Mouse (Mus musculus) heart, adult 8-10 months (tissue): ENCODE measurements around the gene Mzt1. TPM values are rescaled to one million over a fixed set of nuclear protein-coding genes. Genes with fewer than 3 reads are reported as not detected.
"Not testable (repeated sequence)": the region's sequence is repeated elsewhere in the genome, so short reads cannot be mapped to it uniquely, and the experiment has no call there.

Experiments used
- DNase-seq: peaks from one replicate; pipeline ENCODE4 v3.0.0; 2022; ENCODE audit warnings: low spot score
- total RNA-seq, 4 experiments: library from RNA; stranded (reverse); gene quantifications; 2 replicates each; pipeline ENCODE4 v1.2.4; 2022

Mzt1 gene
- total RNA-seq, result 10 to 100 TPM; 39.2 to 45.9 (median 42.5) TPM

DNA sequence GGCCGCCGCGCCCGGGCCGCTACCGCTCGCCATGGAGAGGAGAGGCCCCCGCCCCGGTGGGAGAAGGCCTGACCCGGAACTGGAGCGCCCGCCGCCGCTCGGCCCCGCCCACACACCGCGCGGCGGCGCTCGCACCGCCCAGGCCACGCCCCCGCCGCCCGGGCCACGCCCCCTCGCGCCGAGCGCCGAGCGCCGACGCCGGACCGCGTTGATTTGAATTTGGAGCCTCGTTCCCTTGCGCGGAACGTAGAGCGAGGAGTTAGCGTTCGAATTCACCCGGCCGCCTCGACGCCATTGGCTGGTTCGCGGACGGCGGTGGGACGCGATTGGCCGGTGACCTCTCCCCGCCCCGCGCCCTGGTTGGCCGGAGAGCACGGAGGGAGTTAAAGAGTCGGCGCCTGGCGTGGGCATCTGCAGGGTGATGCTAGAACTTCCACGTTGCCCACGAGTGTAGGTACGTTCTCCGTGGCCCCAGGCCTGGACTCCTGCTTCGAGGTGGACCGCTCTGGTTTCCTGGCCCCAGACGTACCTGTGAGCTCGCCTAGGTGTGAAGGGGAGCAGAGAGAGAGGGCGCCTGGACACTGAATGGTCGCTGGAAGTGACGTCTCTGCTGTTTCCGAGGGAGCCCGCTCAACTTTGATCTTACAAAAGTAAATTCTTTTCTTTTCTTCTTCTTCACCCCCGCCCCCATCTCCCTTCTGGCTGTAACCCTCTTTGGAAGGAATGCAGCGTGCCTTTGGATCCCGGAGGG lies at the start of gene Mzt1, which contains the start of gene Bora:
Gene Mzt1 (minus strand): TSS at position 104 of the 751 bp plus-strand sequence.
Gene Bora (plus strand): TSS at position 192 of the 751 bp plus-strand sequence.
- DNase-seq, result peak; percentile 87

DNA sequence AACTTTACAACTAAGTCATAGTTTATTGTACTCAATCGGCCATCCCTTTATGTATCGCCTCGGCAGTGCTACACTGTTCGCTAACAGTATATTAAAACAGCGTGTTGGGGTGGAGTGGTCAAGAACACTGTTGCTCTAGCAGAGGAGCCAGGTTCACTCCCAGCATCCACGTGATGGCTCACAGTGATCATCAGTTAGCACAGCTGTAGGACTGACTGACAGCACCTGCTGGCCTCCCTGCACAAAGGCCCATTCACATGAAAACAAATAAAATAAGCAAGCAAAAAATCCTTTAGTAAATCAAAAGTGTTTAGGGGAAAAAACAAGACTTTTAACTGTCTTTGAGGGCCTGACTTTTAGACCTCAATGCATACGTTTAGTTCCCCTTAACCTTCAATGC lies 43.0 kb upstream of the Mzt1 start:
- DNase-seq, result no peak

DNA sequence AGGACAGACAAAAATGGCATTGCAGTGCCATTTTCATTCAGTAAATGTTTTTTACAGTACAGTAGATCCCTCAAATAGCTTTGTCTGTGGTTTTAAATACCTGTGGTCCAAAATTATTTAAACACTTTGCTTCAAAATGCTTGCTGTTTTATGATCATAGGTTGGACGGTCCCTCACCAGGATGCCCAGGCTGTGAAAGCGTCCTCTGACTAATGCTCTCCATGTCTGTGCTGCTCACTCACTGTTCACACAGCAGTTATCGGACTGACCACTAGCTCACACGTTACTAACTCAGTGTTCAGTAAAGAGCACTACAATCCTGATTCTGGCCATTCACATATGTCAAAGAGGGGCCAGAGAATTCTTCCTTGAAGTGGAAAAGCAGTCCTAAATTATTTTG lies 25.2 kb upstream of the Mzt1 start:
- DNase-seq, result no peak

DNA sequence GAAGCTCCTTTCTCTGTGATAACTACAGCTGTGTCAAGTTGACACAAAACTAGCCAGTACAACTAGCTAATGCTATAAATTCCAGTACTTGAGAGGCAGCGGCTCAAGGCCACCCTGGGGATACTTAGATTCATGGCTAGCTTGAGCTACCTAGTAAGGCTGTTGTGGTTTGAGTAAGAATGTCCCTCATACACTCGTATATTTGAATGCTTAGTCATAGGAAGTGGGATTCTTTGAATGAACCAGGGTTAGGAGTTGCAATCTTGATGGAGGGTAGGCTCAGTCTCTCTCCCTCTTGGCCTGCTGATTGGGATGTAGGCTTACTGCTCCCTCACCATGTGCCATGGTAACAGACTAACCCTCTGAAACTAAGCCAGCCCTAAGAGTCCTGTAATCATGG lies 17.2 kb upstream of the Mzt1 start:
- no peak for DNase-seq

DNA sequence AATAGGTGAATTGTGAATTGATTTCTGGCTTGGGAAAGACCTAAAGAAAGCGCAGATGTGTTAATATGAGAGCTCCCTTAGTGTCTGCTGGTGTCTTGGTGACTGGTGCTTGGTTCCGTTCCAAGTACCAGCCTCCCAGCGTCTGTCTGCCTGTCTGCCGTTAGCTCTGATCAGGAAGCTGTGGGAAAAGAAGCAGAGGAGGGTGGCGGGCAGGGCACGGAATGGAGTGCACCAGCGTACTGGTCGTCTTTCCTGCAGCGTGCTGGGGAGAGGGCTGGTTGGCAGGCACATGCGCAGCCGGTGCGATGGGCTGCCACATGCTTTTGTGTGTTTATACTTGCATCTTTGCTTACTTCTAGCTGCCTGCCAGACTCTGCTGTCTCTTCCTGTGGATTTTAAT lies 14.7 kb upstream of the Mzt1 start:
- no peak for DNase-seq

DNA sequence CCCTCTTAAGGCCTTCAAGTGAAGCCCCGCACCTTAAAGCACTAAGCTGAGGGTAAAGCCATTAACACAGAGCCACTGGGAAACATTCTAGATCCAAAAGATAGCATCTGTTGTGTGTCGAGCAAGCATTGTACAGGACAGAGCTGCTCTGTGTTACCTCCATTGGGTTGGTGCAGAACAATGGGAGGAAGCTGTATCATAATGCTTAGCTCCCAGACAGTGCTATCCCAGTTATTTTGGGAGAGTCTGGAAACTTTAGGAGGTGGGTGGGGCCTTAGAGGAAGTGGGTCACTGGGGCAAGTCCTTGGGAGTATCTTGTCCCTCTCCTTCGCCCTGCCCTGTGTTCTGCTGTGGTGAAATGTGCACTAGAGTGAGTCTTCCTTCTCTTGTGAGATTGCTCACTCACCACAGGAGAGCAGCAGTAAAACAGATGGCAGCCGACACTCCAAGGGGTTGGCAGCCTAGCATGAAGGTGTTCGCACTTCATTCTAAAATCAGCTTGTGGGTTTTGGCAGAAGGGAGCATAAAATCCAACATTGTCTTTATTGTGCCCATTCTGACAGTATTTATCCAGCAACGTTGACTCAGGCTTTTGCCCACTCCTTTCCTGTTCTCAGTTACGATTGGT lies 13.1 kb upstream of the Mzt1 start:
- no peak for DNase-seq

DNA sequence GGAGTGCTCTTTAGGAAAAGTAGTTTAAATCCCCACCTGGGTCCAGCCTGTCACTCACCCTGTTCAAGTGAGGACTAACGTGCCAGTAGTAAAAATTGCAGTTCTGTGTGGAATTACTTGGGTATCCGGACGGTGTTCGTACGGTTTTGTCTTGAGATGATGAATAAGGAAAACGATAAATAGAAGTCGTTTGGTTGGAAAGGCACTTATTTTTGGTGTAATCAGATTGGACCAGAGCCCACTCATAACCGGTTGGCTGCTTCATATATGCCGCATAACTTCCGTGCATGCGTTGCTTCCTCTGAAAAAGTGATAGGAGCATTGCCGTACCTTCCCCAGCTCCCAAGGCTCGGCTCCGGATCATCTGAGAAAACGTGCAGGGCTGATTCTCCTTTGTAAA lies 848 bp upstream of the Mzt1 start:
- DNase-seq, result no peak

DNA sequence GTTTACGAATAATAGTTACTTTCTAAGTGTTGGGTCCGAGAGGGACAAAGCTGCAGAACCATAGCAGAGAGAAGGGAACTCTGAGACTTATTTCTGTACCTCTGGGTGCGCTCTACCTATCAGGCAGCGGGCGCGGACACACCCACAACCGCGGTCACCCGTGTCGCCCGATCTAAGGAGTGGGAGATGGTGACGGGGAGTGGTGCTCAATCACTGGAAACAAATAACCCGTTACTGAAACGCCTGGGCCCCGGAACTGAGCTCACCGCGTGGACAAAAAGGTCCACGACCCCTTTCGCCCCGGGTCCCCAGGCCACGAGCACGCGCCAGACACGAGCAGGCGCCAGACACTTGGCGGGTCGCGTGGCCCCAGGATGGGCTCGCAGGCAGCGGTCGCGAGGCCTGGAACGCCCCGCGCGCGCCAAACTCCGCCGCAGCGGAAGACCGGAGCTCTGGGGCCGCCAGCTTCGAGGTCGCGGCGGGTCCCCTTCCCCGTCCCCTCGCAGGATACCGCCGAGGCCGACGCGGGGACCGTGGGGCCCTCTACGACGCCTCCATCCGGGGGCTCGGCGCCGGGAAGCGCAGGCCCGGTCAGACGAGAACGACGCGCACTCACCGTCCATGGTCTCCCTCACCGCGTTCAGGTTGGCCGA lies 430 bp downstream of the Mzt1 start:
- no peak for DNase-seq

DNA sequence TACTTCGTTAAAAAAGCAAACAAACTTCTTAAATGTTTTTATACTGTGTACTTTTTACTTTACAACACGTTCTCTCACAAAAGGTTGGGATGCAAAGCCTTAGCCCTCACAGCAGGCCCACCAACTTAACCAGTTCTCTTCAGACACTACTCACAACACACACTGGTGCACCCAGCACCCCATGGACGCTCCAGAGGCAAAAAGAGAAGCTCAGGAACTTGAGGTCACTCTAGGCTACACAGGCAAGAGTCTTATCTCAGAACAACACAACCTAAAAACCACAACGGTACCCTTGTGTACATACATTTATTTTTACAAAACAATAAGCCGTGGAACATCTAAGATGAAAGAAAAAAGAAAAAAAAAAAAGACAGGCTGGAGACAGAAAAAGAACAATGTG lies 1.2 kb downstream of the Mzt1 start:
- no peak for DNase-seq

DNA sequence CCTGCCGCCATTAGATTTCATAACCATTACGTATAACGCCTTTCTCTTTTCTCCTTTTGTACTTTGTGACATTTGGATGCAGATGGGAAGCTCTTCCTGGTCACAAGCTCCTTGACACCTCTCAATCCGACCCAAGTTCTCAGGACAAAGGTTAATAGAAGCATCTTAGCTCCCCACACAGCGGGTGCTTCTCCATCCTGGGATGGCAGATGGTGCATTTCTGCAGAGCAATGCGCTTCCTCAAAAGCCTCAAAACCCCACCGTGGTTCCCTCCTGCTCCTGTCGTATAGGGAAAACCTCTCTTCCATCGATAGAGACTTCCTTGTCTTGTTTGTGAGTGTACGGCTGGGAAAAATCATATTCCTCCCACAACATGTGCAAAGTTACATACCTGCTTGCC lies 1.8 kb downstream of the Mzt1 start:
- no peak for DNase-seq

DNA sequence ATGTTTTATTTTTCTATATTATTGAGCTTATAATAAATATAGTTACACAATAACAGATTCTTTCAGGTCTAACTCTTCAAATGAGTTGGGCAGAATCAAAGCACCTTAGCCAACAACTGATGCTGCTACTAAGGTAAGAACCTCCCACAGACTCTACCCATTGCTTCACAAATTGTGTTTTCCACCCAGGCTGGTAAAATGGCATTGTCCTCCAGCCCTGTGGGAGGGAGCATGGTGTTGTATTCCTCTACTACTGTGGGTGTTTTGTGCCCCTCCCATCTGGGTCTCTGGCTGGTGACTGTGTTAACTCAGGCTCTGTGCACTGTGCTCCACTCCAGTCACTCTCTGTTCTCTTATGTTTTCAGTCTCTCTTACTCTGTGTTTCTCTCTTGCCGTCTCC lies 2.4 kb downstream of the Mzt1 start:
- no peak for DNase-seq

DNA sequence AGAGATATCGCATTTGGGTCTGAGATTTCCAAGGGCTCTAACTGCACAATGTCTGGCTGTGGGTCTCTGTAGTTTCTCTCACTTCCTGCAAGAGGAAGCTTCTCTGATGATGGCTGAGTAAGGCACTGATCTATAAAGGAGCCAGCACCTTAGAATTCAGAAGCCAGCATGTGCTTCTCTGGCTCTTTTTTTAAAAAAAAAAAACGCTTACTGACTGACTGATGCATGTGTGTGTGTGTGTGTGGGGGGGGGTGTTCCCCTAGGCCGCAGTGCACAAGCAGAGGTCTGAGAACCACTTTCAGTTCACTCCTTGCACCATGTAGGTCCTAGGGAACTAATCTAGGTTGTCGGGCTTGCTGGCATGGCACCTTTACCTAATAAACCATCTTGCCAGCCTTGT lies 4.5 kb downstream of the Mzt1 start:
- DNase-seq, result no peak

DNA sequence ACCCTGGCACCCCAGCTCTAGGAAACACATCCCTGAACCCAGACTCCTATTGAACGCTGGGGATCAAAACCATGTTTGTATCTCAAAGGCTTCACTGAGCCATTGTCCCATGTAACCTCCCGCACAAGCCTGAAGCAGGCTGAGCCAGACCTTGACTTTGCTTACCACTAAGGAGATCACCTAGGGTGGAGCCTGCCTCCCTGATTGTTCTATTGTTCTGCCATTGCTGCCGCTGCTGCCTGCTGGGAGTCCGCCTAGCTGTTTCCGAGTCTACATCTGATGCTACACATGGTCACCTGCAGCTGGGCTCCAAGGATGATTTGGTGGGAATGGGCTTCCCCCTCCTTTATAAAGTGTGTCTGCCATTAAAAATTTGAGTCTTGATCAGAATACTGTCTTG lies 6.6 kb downstream of the Mzt1 start:
- not testable (repeated sequence) for DNase-seq

DNA sequence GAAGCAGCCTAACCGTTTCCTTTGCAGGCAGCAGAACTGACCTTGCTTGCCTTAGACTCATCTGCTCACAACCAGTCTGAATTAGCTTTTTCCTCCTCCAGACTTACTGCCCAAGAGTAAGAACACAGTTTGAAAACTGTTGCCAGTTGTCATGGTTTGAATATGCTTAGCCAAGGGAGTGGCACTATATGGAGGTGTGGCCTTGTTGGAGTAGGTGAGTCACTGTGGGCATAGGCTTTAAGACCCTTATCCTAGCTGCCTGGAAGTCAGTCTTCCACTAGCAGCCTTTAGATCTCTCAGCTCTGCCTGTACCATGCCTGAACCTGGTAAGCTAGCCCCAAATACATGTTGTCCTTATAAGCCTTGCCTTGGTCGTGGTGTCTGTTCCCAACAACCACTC lies 8.2 kb downstream of the Mzt1 start:
- DNase-seq, result no peak

DNA sequence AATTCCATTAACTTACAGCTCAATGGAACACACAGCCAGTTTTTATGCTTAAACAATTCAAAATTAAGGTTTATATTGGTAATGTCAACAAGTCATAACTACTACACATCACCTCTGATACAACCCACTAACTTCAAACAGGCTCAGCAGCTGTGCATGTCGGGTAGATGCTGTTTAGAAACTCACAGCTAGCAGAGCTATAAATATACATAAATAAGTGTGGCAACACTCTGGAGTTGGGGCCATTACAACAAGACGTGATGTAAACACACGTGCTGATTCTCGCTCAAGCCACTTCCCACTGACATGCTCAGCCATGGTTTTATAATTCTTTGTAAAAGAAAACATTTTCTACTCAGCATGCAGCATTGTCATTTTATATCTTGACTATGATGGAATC lies 9.9 kb downstream of the Mzt1 start:
- DNase-seq, result no peak

DNA sequence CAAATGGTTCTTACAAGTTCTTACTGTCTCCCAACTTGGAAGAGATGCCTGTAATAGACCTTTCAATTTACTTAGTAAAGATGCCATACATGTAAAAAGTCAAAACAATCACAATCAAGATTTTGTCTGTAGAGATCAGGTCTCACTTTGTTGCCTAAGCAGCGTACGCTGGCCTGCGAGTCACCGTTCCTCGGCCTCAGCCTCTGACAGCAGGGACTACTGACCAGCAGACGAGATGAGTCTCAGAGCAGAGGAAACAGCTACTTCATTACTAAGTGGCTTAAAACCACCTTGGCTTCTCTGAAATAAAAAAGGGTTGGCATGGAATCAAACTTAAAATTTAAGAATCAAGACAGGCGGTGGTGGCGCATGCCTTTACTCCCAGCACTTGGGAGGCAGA lies 11.1 kb downstream of the Mzt1 start:
- DNase-seq, result not testable (repeated sequence)

DNA sequence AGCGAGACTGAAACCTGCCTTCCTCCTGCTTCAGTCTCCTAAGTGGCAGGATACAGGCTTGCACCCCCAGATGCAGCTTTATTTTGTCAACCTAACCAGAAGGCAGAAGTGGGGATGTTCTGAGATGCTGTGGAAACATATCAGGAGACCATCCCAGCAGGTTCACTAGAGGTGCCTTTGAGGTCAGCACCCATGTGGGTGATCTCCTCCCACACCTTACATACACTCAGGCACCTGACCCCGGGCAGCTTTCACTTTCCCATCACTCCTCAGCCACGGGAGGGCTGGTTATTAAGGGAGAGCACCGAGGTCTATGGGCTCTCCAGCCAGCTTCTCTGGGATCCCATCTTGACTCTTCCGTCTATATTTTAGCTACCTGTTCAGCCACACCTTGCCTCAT lies 13.3 kb downstream of the Mzt1 start:
- DNase-seq, result no peak

DNA sequence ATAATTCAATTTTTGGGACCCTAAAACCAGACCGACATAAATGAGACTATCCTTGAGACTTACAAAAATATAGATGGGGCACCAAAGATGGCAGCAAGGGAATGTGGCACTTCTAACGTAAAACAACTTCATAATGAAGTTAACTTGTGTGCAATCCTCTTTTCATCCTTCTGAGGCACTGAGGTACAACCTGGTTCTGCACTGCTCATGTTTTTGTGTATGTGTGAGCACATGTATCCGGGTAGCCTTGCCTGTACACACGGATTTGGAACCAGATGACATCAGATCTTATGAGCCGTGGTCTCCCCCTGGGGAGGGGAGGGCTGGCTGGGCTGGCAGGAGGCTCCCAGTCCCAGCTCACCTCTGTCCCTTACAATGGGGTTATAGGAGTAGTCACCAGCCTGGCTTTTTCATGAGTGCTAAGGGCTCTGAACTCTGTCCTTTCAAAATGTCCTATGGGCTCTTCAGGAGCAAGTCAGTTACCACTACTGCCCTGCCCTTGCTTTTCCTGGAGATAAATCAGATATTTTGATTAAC lies 14.5 kb downstream of the Mzt1 start:
- no peak for DNase-seq

DNA sequence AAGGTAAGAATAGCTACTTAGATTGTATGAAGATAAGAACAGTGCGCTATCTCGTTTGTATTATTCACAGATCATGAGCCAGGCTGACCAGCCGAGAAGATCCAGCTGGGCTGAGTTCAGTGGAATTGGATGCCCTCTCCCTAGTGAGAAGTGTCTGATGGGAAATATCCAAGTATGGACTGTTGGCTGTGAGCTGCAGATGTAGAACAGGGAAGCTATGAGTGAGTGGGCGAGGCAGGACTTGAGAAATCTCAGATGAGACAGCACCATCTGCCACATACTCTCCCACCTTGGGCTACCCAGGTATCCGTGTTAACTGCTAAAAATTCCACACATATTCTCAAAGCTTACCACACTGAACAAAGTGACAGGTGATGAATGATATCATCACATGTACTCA lies 15.9 kb downstream of the Mzt1 start:
- DNase-seq, result no peak

DNA sequence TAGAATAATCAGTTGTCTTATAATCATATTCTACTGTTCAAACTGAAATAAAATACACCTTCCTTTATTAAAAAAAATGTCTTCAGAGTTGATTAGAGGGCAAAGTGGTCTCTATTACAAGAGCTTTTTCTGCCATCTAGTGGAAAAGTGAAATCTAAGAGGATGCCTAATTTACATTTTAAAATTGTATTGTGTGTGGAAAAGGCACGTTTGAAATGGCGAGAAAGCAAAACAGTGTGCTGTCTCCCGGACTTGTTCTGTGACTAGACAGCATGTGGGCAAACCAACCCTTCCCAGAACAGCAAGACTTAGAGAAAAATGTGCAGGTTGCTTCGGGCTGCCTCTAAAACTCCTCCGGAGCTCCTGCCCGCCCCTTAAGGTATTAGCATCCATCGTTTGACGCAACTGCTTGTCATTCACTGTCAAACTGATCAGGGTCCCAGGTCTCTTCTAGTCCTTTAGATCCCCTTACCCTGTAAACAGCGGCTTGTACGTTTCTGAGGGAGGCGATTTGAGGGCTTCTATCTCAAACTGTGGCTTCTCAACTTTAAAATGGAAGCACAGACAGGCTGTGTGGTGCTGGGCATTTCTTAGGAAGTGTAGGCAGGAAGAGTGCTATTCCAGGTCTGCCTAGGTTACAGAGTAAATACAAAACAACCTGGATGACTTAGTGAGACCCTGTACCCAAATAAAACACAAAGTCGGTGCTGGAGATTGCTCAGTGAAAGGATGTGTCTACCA lies 23.4 kb downstream of the Mzt1 start:
- DNase-seq, result no peak

DNA sequence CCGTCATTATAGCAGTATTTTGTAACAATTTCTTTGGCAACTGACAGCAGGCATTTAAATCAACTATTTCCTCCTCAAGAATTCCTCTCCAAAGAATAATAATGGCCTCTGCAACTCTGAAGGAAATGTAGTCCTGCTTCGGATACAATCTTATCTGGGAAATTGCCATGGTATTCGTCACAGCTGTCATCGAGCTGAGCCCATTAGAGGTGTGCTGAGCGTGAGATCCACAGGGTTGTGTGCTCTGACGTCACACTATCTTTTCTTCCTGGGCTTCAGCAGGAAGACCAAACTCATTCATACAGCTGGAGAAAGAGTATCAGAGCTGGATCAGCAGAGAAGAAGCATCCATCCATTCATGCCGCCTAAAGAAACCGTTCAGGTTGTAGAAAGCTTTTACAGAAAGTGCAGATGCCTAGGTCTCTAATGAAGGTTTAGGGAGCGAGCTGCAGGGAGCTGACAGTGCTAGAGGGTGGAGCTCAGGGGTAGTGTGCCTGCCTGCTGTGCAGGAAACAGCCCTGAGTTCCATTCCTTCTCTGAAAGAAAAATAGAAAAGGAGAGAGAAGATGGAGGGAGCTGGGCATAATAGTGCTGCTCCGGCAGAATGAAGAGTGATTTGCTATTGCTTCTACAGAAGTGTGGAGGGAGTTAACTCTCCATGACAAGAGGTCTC lies 26.7 kb downstream of the Mzt1 start:
- DNase-seq, result no peak
